In the genomic region with DNA sequence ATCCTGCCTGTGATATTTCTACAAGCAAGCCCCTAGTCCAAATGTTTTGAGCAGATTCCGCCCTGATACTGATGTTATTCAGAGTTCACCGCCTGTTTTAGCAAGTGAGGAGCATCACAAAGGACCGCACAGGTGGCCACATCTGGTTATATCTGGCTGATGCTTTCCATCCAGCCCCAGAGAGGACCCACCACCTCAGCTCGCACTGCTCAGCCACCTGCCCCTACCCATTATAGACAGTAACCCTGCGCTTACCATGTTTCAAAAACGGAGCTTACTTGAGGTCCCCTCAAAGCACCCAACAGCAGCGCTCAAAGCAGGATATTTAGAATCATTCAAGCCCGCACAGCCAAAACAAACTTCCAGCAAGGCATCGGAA, we compare ENCODE assay signal across 8 mouse cellular contexts.
DNase-seq lines count a peak whose midpoint lies in the region; ATAC-seq and TF ChIP-seq lines count a peak whose summit lies in the region.
"Not testable (repeated sequence)": the region's sequence is repeated elsewhere in the genome, so short reads cannot be mapped to it uniquely, and the experiment has no call there.

No protein-coding gene starts in this region.

- DNase-seq in CD4-positive helper T cell, adult 2 months (ENCODE audit: low read depth, low spot score) = peak; percentile 8
- not testable (repeated sequence) for DNase-seq in cerebellum, adult 2 months; hindbrain, embryonic 10.5 days (ENCODE audit: low spot score); liver, embryonic 14.5 days (ENCODE audit: low read depth in 3 of 3, low spot score in 3 of 3); spleen, adult 2 months (ENCODE audit: low read depth in 1 of 2, low spot score in 2 of 2)

- H3K9me3 ChIP-seq in forebrain, embryonic 13.5 days (replicated peaks) = peaks cover 11% of the 10 kb centered on the region; the same call in 1 of the 2 replicates
- H3K9me3 ChIP-seq in hindbrain, embryonic 10.5 days; kidney, embryonic 16.5 days (ENCODE audit: low read length); liver, embryonic 14.5 days (ENCODE audit: control insufficient read depth, low read length): not testable (repeated sequence)
- peaks cover 11% of the 10 kb centered on the region; the same call in 1 of the 2 replicates for H3K9me3 ChIP-seq in midbrain, embryonic 13.5 days

- H3K4me1 ChIP-seq in cerebellum, adult 2 months (ENCODE audit: control insufficient read depth, insufficient read depth, low read length); kidney, embryonic 16.5 days (ENCODE audit: insufficient read depth, low read length); liver, embryonic 14.5 days (replicated peaks; ENCODE audit: control insufficient read depth in 2 of 2, insufficient read depth in 2 of 2, low read length in 1 of 2); spleen, adult 2 months (ENCODE audit: control insufficient read depth, insufficient read depth, insufficient read length): not testable (repeated sequence)
- peaks cover 12% of the 10 kb centered on the region for H3K4me1 ChIP-seq in forebrain, embryonic 13.5 days
- peaks cover 17% of the 10 kb centered on the region for H3K4me1 ChIP-seq in hindbrain, embryonic 10.5 days (replicated peaks)
- peaks cover 14% of the 10 kb centered on the region for H3K4me1 ChIP-seq in midbrain, embryonic 13.5 days (replicated peaks)

- not testable (repeated sequence) for ATAC-seq in forebrain, embryonic 13.5 days; kidney, embryonic 16.5 days (ENCODE audit: low FRiP score, low TSS enrichment); liver, embryonic 14.5 days (ENCODE audit: insufficient read depth)
- peak; percentile 61 for ATAC-seq in midbrain, embryonic 13.5 days

- not testable (repeated sequence) for H3K27ac ChIP-seq in cerebellum, adult 2 months (ENCODE audit: insufficient read depth, low read length); liver, embryonic 14.5 days
- peak overlapping the region; percentile 82 for H3K27ac ChIP-seq in forebrain, embryonic 13.5 days
- H3K27ac ChIP-seq in hindbrain, embryonic 10.5 days = peak overlapping the region; percentile 89
- H3K27ac ChIP-seq in kidney, embryonic 16.5 days (ENCODE audit: low read length) = peak overlapping the region; percentile 89
- H3K27ac ChIP-seq in midbrain, embryonic 13.5 days = peak overlapping the region; percentile 84
- H3K27ac ChIP-seq in spleen, adult 2 months (ENCODE audit: insufficient read depth, low read length) = peak overlapping the region; percentile 84

- not testable (repeated sequence) for TF ChIP-seq EP300 in liver, embryonic 14.5 days (IDR thresholded peaks at IDR 0.05; ENCODE audit: low read depth)

- H3K27me3 ChIP-seq in cerebellum, adult 2 months (ENCODE audit: control insufficient read depth, insufficient read depth, low read length); forebrain, embryonic 13.5 days; hindbrain, embryonic 10.5 days (ENCODE audit: insufficient read depth, poor library complexity, severe bottlenecking); kidney, embryonic 16.5 days (ENCODE audit: insufficient read depth, low read length); liver, embryonic 14.5 days (ENCODE audit: control insufficient read depth, insufficient read depth, low read length); midbrain, embryonic 13.5 days; spleen, adult 2 months (ENCODE audit: control insufficient read depth, insufficient read depth, low read length): not testable (repeated sequence)

- WGBS in cerebellum, adult 2 months = 5% methylated on average over 9 of the region's 9 CpGs
- WGBS in forebrain, embryonic 13.5 days = 5% methylated on average over 9 of the region's 9 CpGs
- WGBS in hindbrain, embryonic 10.5 days = 9% methylated on average over 9 of the region's 9 CpGs
- WGBS in kidney, embryonic 16.5 days = 5% methylated on average over 9 of the region's 9 CpGs
- 4% methylated on average over 9 of the region's 9 CpGs for WGBS in liver, embryonic 14.5 days (ENCODE audit: insufficient replicate concordance)
- WGBS in midbrain, embryonic 13.5 days = 6% methylated on average over 9 of the region's 9 CpGs
- WGBS in spleen, adult 2 months = 5% methylated on average over 9 of the region's 9 CpGs

- peak overlapping the region; percentile 79 for H3K9ac ChIP-seq in forebrain, embryonic 13.5 days
- H3K9ac ChIP-seq in kidney, embryonic 16.5 days (replicated peaks; ENCODE audit: low read length) = peak overlapping the region; percentile 78
- H3K9ac ChIP-seq in liver, embryonic 14.5 days (replicated peaks) = peak overlapping the region; percentile 71
- H3K9ac ChIP-seq in midbrain, embryonic 13.5 days (replicated peaks) = peak overlapping the region; percentile 76

- H3K36me3 ChIP-seq in forebrain, embryonic 13.5 days (ENCODE audit: poor library complexity, severe bottlenecking) = peaks cover 22% of the 10 kb centered on the region; the same call in 1 of the 2 replicates
- peaks cover 39% of the 10 kb centered on the region for H3K36me3 ChIP-seq in hindbrain, embryonic 10.5 days
- H3K36me3 ChIP-seq in kidney, embryonic 16.5 days (ENCODE audit: insufficient read depth, low read length) = peaks cover 13% of the 10 kb centered on the region
- H3K36me3 ChIP-seq in liver, embryonic 14.5 days (replicated peaks; ENCODE audit: control insufficient read depth, insufficient read depth, low read depth); spleen, adult 2 months (ENCODE audit: control insufficient read depth, insufficient read depth, low read length): not testable (repeated sequence)
- H3K36me3 ChIP-seq in midbrain, embryonic 13.5 days = peaks cover 22% of the 10 kb centered on the region

- peak overlapping the region; percentile 81 for H3K4me2 ChIP-seq in forebrain, embryonic 13.5 days
- H3K4me2 ChIP-seq in kidney, embryonic 16.5 days (replicated peaks; ENCODE audit: low read depth, low read length) = peak overlapping the region; percentile 73
- peak overlapping the region; percentile 61 for H3K4me2 ChIP-seq in liver, embryonic 14.5 days (ENCODE audit: low read depth)
- peak overlapping the region; percentile 77 for H3K4me2 ChIP-seq in midbrain, embryonic 13.5 days (replicated peaks)

- peak overlapping the region; percentile 95 for H3K4me3 ChIP-seq in cerebellum, adult 2 months (replicated peaks; ENCODE audit: insufficient read depth, low read depth, low read length)
- peak overlapping the region; percentile 71 for H3K4me3 ChIP-seq in forebrain, embryonic 13.5 days
- H3K4me3 ChIP-seq in hindbrain, embryonic 10.5 days = peak overlapping the region; percentile 74
- H3K4me3 ChIP-seq in kidney, embryonic 16.5 days (ENCODE audit: low read length) = peak overlapping the region; percentile 63
- peak overlapping the region; percentile 61 to 96 for H3K4me3 ChIP-seq in liver, embryonic 14.5 days (ENCODE audit: insufficient read depth in 1 of 2, low read depth in 2 of 2, low read length in 2 of 2)
- H3K4me3 ChIP-seq in midbrain, embryonic 13.5 days (replicated peaks) = peak overlapping the region; percentile 78
- peak overlapping the region; percentile 91 for H3K4me3 ChIP-seq in spleen, adult 2 months (ENCODE audit: extremely low read depth, insufficient read depth, insufficient read length)

- not testable (repeated sequence) for TF ChIP-seq POLR2A in cerebellum, adult 2 months (IDR thresholded peaks at IDR 0.05; ENCODE audit: borderline replicate concordance, insufficient read depth, low read length); spleen, adult 2 months (IDR thresholded peaks at IDR 0.05; ENCODE audit: low read depth, low read length)

- not testable (repeated sequence) for TF ChIP-seq CTCF in cerebellum, adult 2 months (IDR thresholded peaks at IDR 0.05; ENCODE audit: borderline replicate concordance, insufficient read depth, low read depth, low read length); liver, embryonic 14.5 days (IDR thresholded peaks at IDR 0.05; ENCODE audit: low read depth); spleen, adult 2 months (IDR thresholded peaks at IDR 0.05; ENCODE audit: extremely low read depth, insufficient read depth, insufficient read length, insufficient replicate concordance)
